Comparison of ENCODE assay signal across 19 mouse cellular contexts in the genomic region with DNA sequence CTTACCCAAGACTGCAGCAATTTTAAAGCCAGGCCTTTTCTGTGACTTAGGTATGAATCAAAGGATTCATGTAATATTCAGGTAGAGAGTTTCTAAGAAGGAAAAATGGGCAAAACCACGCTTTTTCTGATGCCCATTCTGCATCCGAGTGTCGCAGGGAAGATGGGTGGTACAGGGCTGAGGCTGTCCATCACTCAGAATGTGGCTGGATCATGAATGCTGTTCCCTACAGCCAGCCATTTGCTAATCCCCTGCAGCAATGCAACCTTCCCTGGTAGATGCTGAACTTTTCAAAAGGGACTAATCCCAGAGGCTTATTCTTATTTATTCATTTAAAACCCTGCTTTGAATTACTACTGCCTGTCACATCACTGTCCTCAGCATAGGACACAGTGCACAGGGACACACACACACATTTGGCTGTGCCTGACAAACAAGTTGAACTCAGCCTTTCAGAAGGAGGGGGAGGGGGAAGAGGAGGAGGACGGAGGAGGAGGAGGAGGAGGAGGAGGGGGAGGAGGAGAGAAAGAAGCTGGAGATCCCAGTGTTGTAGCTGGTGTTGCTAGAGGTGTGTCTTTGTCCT. TPM values are rescaled to one million over a fixed set of nuclear protein-coding genes. Genes with fewer than 3 reads are reported as not detected.
DNase-seq lines count a peak whose midpoint lies in the region; ATAC-seq and TF ChIP-seq lines count a peak whose summit lies in the region.
"Had no signal": no experiment of that assay in that cellular context is flagged by ENCODE, and none has a peak within 500 bp of the region (broad histone marks: within the 10 kb centered on the region; RNA-seq: fewer than 3 reads in every experiment).

No protein-coding gene starts in this region.

- H3K36me3 ChIP-seq in forebrain, embryonic 12.5 days (replicated peaks), result no peaks in the 10 kb centered on the region
- H3K36me3 ChIP-seq in forebrain, embryonic 16.5 days (ENCODE audit: control insufficient read depth, insufficient read depth), result no peaks in the 10 kb centered on the region
- no peaks in the 10 kb centered on the region for H3K36me3 ChIP-seq in midbrain, embryonic 10.5 days
- no peaks in the 10 kb centered on the region for H3K36me3 ChIP-seq in midbrain, postnatal 0 days (ENCODE audit: insufficient read depth, low read length)
- H3K36me3 ChIP-seq in midbrain, embryonic 13.5 days, result no peaks in the 10 kb centered on the region
- H3K36me3 ChIP-seq: embryonic facial prominence, embryonic 13.5 days; heart, embryonic 10.5 days; hindbrain, embryonic 10.5 days had no signal

- H3K4me2 ChIP-seq in forebrain, embryonic 12.5 days, result no peak overlapping the region
- H3K4me2 ChIP-seq in forebrain, embryonic 16.5 days (ENCODE audit: low read length), result no peak overlapping the region
- no peak overlapping the region for H3K4me2 ChIP-seq in midbrain, postnatal 0 days (ENCODE audit: low read depth, low read length, poor library complexity, severe bottlenecking)
- H3K4me2 ChIP-seq in midbrain, embryonic 13.5 days (replicated peaks), result no peak overlapping the region
- H3K4me2 ChIP-seq: embryonic facial prominence, embryonic 13.5 days; hindbrain, embryonic 14.5 days had no signal

- no peaks in the 10 kb centered on the region for H3K9me3 ChIP-seq in forebrain, embryonic 12.5 days
- H3K9me3 ChIP-seq in forebrain, embryonic 16.5 days (ENCODE audit: control insufficient read depth, low read length), result no peaks in the 10 kb centered on the region
- H3K9me3 ChIP-seq in midbrain, embryonic 10.5 days (replicated peaks), result no peaks in the 10 kb centered on the region
- no peaks in the 10 kb centered on the region for H3K9me3 ChIP-seq in midbrain, postnatal 0 days (ENCODE audit: low read length)
- H3K9me3 ChIP-seq in midbrain, embryonic 13.5 days, result no peaks in the 10 kb centered on the region
- H3K9me3 ChIP-seq: embryonic facial prominence, embryonic 13.5 days; heart, embryonic 10.5 days; hindbrain, embryonic 10.5 days had no signal

- no peak for ATAC-seq in forebrain, embryonic 12.5 days (ENCODE audit: low FRiP score)
- no peak for ATAC-seq in forebrain, embryonic 16.5 days
- no peak for ATAC-seq in midbrain, postnatal 0 days (ENCODE audit: low FRiP score)
- peak; percentile 84 for ATAC-seq in midbrain, embryonic 13.5 days
- ATAC-seq: activated CD4-positive, CD25-positive, alpha-beta regulatory T cell, adult 4 months; Patski had no signal

- DNase-seq in midbrain, embryonic 10.5 days (ENCODE audit: low spot score), result peak; percentile 48
- no peak for DNase-seq in midbrain, postnatal 0 days (ENCODE audit: low spot score)
- DNase-seq in right cerebral cortex, postnatal 14 days, result no peak
- DNase-seq: adrenal gland, postnatal 14 days; cerebellum, adult 18-20 months; cerebellum, adult 9-11 months; cerebellum, postnatal 36 days; gastrocnemius, adult 2 months; gastrocnemius, postnatal 25 days had no signal

- H3K4me1 ChIP-seq in forebrain, embryonic 12.5 days, result peaks cover 13% of the 10 kb centered on the region
- H3K4me1 ChIP-seq in forebrain, embryonic 16.5 days (replicated peaks; ENCODE audit: control insufficient read depth, insufficient read depth, low read length), result no peaks in the 10 kb centered on the region
- H3K4me1 ChIP-seq in midbrain, embryonic 10.5 days, result peaks cover 37% of the 10 kb centered on the region
- no peaks in the 10 kb centered on the region for H3K4me1 ChIP-seq in midbrain, postnatal 0 days (ENCODE audit: insufficient read depth, low read length)
- H3K4me1 ChIP-seq in midbrain, embryonic 13.5 days (replicated peaks), result peaks cover 5% of the 10 kb centered on the region; the same call in 1 of the 2 replicates
- H3K4me1 ChIP-seq: embryonic facial prominence, embryonic 13.5 days had no signal

- WGBS in forebrain, embryonic 12.5 days, result 12% methylated on average over 4 of the region's 4 CpGs
- 16% methylated on average over 3 of the region's 4 CpGs for WGBS in forebrain, embryonic 16.5 days
- WGBS in midbrain, embryonic 10.5 days, result 24% methylated on average over 4 of the region's 4 CpGs
- WGBS in midbrain, postnatal 0 days, result 5% methylated on average over 4 of the region's 4 CpGs
- 14% methylated on average over 4 of the region's 4 CpGs for WGBS in midbrain, embryonic 13.5 days

- H3K4me3 ChIP-seq in forebrain, embryonic 12.5 days (replicated peaks), result no peak overlapping the region
- H3K4me3 ChIP-seq in forebrain, embryonic 16.5 days (replicated peaks; ENCODE audit: low read length), result no peak overlapping the region
- H3K4me3 ChIP-seq in midbrain, embryonic 10.5 days, result no peak overlapping the region
- no peak overlapping the region for H3K4me3 ChIP-seq in midbrain, postnatal 0 days (ENCODE audit: low read depth, low read length)
- H3K4me3 ChIP-seq in midbrain, embryonic 13.5 days (replicated peaks), result no peak overlapping the region
- H3K4me3 ChIP-seq: embryonic facial prominence, embryonic 13.5 days; gastrocnemius, adult 2 months; heart, embryonic 10.5 days; hindbrain, embryonic 10.5 days had no signal

- H3K27ac ChIP-seq in forebrain, embryonic 12.5 days, result 0 out of 2 replicates have a peak overlapping the region, but pooled peaks have one; percentile 0
- H3K27ac ChIP-seq in forebrain, embryonic 16.5 days (ENCODE audit: low read length), result no peak overlapping the region
- peak overlapping the region; percentile 50 for H3K27ac ChIP-seq in midbrain, embryonic 10.5 days (replicated peaks)
- H3K27ac ChIP-seq in midbrain, postnatal 0 days (ENCODE audit: low read depth, low read length), result no peak overlapping the region
- no peak overlapping the region for H3K27ac ChIP-seq in midbrain, embryonic 13.5 days
- H3K27ac ChIP-seq: embryonic facial prominence, embryonic 13.5 days; gastrocnemius, adult 2 months; heart, embryonic 10.5 days; hindbrain, embryonic 10.5 days; hindbrain, embryonic 14.5 days had no signal

- TF ChIP-seq CTCF in midbrain, postnatal 0 days (IDR thresholded peaks at IDR 0.05), result no peak

- no peaks in the 10 kb centered on the region for H3K27me3 ChIP-seq in forebrain, embryonic 12.5 days
- no peaks in the 10 kb centered on the region for H3K27me3 ChIP-seq in forebrain, embryonic 16.5 days (replicated peaks; ENCODE audit: control insufficient read depth, insufficient read depth, low read length)
- H3K27me3 ChIP-seq in midbrain, embryonic 10.5 days (ENCODE audit: low read depth, poor library complexity, severe bottlenecking), result peaks cover 10% of the 10 kb centered on the region; the same call in 1 of the 2 replicates
- H3K27me3 ChIP-seq in midbrain, postnatal 0 days (ENCODE audit: insufficient read depth, low read length), result no peaks in the 10 kb centered on the region
- H3K27me3 ChIP-seq in midbrain, embryonic 13.5 days, result peaks cover 28% of the 10 kb centered on the region
- H3K27me3 ChIP-seq: CH12.LX; embryonic facial prominence, embryonic 13.5 days had no signal

- no peak overlapping the region for H3K9ac ChIP-seq in forebrain, embryonic 12.5 days
- no peak overlapping the region for H3K9ac ChIP-seq in forebrain, embryonic 16.5 days (replicated peaks; ENCODE audit: low read depth, low read length)
- no peak overlapping the region for H3K9ac ChIP-seq in midbrain, postnatal 0 days (replicated peaks; ENCODE audit: low read length, poor library complexity, severe bottlenecking)
- H3K9ac ChIP-seq in midbrain, embryonic 13.5 days (replicated peaks), result 0 out of 2 replicates have a peak overlapping the region, but pooled peaks have one; percentile 10
- H3K9ac ChIP-seq: embryonic facial prominence, embryonic 13.5 days; hindbrain, embryonic 14.5 days had no signal

RNA-seq across cellular contexts. Expression of a gene that starts 7.5 kb away (rescaled TPM):
- polyA plus RNA-seq in forebrain, embryonic 12.5 days (2016; fragmentation: Nextera tagmentation; extraction: Ambion mirVana), result 63.2 and 65.4 TPM in 2 replicates
- polyA plus RNA-seq in forebrain, embryonic 16.5 days (2015; fragmentation: Nextera tagmentation; extraction: Ambion mirVana), result 47.8 and 50.2 TPM in 2 replicates
- 48.6 and 49.8 TPM in 2 replicates for polyA plus RNA-seq in midbrain, embryonic 10.5 days (2016; fragmentation: Nextera tagmentation; extraction: Ambion mirVana)
- 19.7 and 30.4 TPM in 2 replicates for total RNA-seq in midbrain, postnatal 0 days (2014; rRNA removed)
- 55.2 and 61.4 TPM in 2 replicates for polyA plus RNA-seq in midbrain, postnatal 0 days (2015; fragmentation: Nextera tagmentation; extraction: Ambion mirVana)
- polyA plus RNA-seq in midbrain, embryonic 13.5 days (2015; fragmentation: Nextera tagmentation; extraction: Ambion mirVana), result 52.7 and 54.5 TPM in 2 replicates

Comparison
In these comparisons a context has a peak if more than half of its experiments do, and no peak if none do; other contexts are left out.
1. H3K27ac ChIP-seq: peak in forebrain, embryonic 12.5 days (single experiment) and midbrain, embryonic 10.5 days (single experiment); none in forebrain, embryonic 16.5 days (single experiment), midbrain, postnatal 0 days (single experiment) and midbrain, embryonic 13.5 days (single experiment).